Mouse (Mus musculus) G1E (cell line): Measurements from ENCODE around the gene Tmem115.

ENCODE experiments used
- CTCF ChIP-seq: IDR thresholded peaks from 2 replicates; pipeline ENCODE4 v1.5.1; 2012; ENCODE audit warnings: low read depth, low read length, inconsistent platforms, mixed read lengths
- GATA1 ChIP-seq: IDR thresholded peaks from 2 replicates; pipeline ENCODE4 v1.6.1; 2012; ENCODE audit warnings: borderline replicate concordance, low read length, inconsistent platforms, mixed read lengths
- GATA2 ChIP-seq: IDR thresholded peaks from 2 replicates; pipeline ENCODE4 v1.6.1; 2012; ENCODE audit warnings: low read depth, low read length, inconsistent platforms, borderline replicate concordance

GRCm38 (mm10) chr9:107521190-107521589 is 12.6 kb upstream of the Tmem115 start:
- TF ChIP-seq CTCF, result no peak
- no peak for TF ChIP-seq GATA1
- no peak for TF ChIP-seq GATA2
